Mouse (Mus musculus) MEL (cell line): ENCODE data around the gene Gm5565.
"Not testable (repeated sequence)": the region's sequence is repeated elsewhere in the genome, so short reads cannot be mapped to it uniquely, and the experiment has no call there.

ENCODE experiments used
- CTCF ChIP-seq, 3 experiments: IDR thresholded peaks in 2 of 3; conservative IDR thresholded peaks in 1 of 3; 2 replicates each; pipeline ENCODE4 v1.5.1; 2011 to 2012; ENCODE audit warnings: low read length in 3 of 3, low read depth in 2 of 3, mild to moderate bottlenecking in 2 of 3, improper control_type of control experiment in 1 of 3, inconsistent platforms in 1 of 3, mixed read lengths in 1 of 3, moderate library complexity in 1 of 3; ENCODE audit not compliant: control insufficient read depth in 1 of 3, insufficient read depth in 1 of 3, poor library complexity in 1 of 3, severe bottlenecking in 1 of 3
- EP300 ChIP-seq, 2 experiments: IDR thresholded peaks; 2 replicates each; pipeline ENCODE4 v1.6.1; 2011; ENCODE audit warnings: improper control_type of control experiment in 2 of 2, low read length in 2 of 2, low read depth in 1 of 2, mild to moderate bottlenecking in 1 of 2
- HCFC1 ChIP-seq: IDR thresholded peaks from 2 replicates; pipeline ENCODE4 v1.6.1; 2012; ENCODE audit warnings: low read depth, mild to moderate bottlenecking, inconsistent platforms, low read length, improper control_type of control experiment, moderate library complexity
- MAFK ChIP-seq: IDR thresholded peaks from 2 replicates; pipeline ENCODE4 v1.6.1; 2011; ENCODE audit warnings: low read depth, mild to moderate bottlenecking, low read length, improper control_type of control experiment, borderline replicate concordance
- MYC ChIP-seq: IDR thresholded peaks from 2 replicates; pipeline ENCODE4 v1.6.1; 2011; ENCODE audit warnings: low read depth, mild to moderate bottlenecking, low read length, improper control_type of control experiment, moderate library complexity
- POLR2A ChIP-seq, 2 experiments: IDR thresholded peaks; 2 replicates each; pipeline ENCODE4 v1.6.1; 2011 to 2012; ENCODE audit warnings: low read length in 2 of 2, mild to moderate bottlenecking in 2 of 2, control low read depth in 1 of 2, improper control_type of control experiment in 1 of 2, low read depth in 1 of 2, moderate library complexity in 1 of 2; ENCODE audit not compliant: control insufficient read depth in 1 of 2, insufficient read depth in 1 of 2, poor library complexity in 1 of 2
- TBP ChIP-seq: IDR thresholded peaks from 2 replicates; pipeline ENCODE4 v1.8.0; 2011; ENCODE audit warnings: low read depth, low read length, improper control_type of control experiment
- TCF12 ChIP-seq: IDR thresholded peaks from 2 replicates; pipeline ENCODE4 v1.6.1; 2014; ENCODE audit warnings: low read depth, mild to moderate bottlenecking, inconsistent platforms, low read length, improper control_type of control experiment, moderate library complexity
- ZMIZ1 ChIP-seq: IDR thresholded peaks from 2 replicates; pipeline ENCODE4 v1.6.1; 2012; ENCODE audit warnings: low read depth, mild to moderate bottlenecking, inconsistent platforms, low read length, improper control_type of control experiment, moderate library complexity

DNA sequence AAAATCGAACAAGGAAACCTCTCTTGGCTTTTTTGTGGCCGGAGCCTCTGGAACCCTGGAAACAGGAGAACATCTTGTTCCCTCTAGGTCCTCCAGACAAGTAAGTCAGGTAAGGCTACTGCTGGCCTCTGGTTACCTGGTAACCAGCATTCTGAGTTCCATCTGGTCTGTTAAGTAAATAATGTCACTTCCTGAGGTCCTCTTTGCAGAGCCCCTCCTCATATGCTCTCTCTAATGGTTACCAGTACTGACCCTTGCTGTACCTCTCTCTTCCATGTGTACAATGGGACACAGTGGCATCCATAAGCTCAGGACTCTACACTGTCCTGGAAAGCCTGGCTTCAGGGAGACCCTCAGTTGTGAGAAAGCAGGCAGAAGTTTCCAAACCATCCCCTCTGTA, 10.3 kb upstream of the Gm5565 start, which contains the start of gene Gm6309:
- TF ChIP-seq TCF12; TBP; CTCF (IDR thresholded peaks at IDR 0.05 in 2 of 3, conservative IDR thresholded peaks at IDR 0.05 in 1 of 3; ENCODE audit: control insufficient read depth in 1 of 3, insufficient read depth in 1 of 3, low read depth in 2 of 3, low read length in 3 of 3, poor library complexity in 1 of 3, severe bottlenecking in 1 of 3); MAFK; HCFC1; POLR2A (IDR thresholded peaks at IDR 0.05; ENCODE audit: control insufficient read depth in 1 of 2, insufficient read depth in 1 of 2, low read depth in 1 of 2, low read length in 2 of 2, poor library complexity in 1 of 2); MYC; ZMIZ1; EP300 (IDR thresholded peaks at IDR 0.05; ENCODE audit: low read depth in 1 of 2, low read length in 2 of 2): not testable (repeated sequence)
